Mouse (Mus musculus) olfactory bulb, adult 2 months (tissue): ENCODE results near the gene Gm45837. TPM values are rescaled to one million over a fixed set of nuclear protein-coding genes. Genes with fewer than 3 reads are reported as not detected.

Source experiments
- H3K27ac ChIP-seq: fragments of 200-500 bp; 2 replicates; pipeline ENCODE4 v1.5.1; 2012; ENCODE audit warnings: low read depth, low read length; ENCODE audit not compliant: insufficient read depth
- H3K4me1 ChIP-seq: fragments of 200-500 bp; 2 replicates; pipeline ENCODE4 v1.6.1; 2012; ENCODE audit warnings: low read length; ENCODE audit not compliant: control insufficient read depth, insufficient read depth
- H3K4me3 ChIP-seq: fragments of 200-500 bp; 2 replicates; pipeline ENCODE4 v1.5.1; 2012; ENCODE audit warnings: mild to moderate bottlenecking, low read depth, low read length, moderate library complexity; ENCODE audit not compliant: insufficient read depth
- CTCF ChIP-seq: fragments of 200-500 bp; IDR thresholded peaks from 2 replicates; pipeline ENCODE4 v1.5.1; 2012; ENCODE audit warnings: low read depth, mild to moderate bottlenecking, low read length, moderate library complexity; ENCODE audit not compliant: insufficient read depth
- POLR2A ChIP-seq: fragments of 200-500 bp; IDR thresholded peaks from 2 replicates; pipeline ENCODE4 v1.6.1; 2012; ENCODE audit warnings: mild to moderate bottlenecking, low read depth, low read length, moderate library complexity; ENCODE audit not compliant: insufficient read depth
- whole genome bisulfite sequencing: fragments of 180-500 bp; shearing (Covaris S2); methylation state at CpG from one replicate; pipeline ENCODE4 v1.1.7; 2018; 5-methylcytosine and 5-hydroxymethylcytosine counted together
- polyA plus RNA-seq: library from polyadenylated mRNA; stranded (reverse); fragments of >200 nt; gene quantifications from 2 replicates; pipeline ENCODE4 v1.2.4, GENCODE M21; 2012; ENCODE audit warnings: low replicate concordance; ENCODE audit not compliant: missing spikeins, insufficient read depth, insufficient read length

Gm45837 gene
- polyA plus RNA-seq, 1 experiment = not detected

DNA sequence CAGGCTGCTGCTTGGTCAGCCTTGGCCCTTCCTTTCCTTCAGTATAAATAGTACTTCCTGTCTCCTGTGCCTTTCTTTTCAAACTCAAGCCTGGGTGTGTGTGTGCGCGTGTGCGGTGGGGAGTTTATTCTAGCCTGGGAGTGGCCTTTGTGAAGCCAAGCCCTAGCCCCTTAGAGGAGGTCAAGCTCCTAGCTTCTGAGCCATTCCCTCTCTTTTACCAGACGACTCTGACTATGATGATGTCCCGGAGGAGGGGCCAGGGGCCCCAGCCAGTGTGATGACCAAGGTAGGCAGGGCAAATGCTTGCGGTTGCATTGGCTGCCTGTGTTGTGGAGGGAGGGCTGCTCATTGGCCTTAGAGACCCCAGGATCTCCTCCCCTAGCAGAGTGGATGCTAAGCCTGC lies 25.4 kb upstream of the Gm45837 start:
- 69% methylated on average over 6 of the region's 6 CpGs for WGBS
- no peak overlapping the region for H3K4me3 ChIP-seq
- peaks cover 9% of the 10 kb centered on the region for H3K4me1 ChIP-seq
- H3K27ac ChIP-seq = no peak overlapping the region
- TF ChIP-seq CTCF (no peak), POLR2A (no peak)

DNA sequence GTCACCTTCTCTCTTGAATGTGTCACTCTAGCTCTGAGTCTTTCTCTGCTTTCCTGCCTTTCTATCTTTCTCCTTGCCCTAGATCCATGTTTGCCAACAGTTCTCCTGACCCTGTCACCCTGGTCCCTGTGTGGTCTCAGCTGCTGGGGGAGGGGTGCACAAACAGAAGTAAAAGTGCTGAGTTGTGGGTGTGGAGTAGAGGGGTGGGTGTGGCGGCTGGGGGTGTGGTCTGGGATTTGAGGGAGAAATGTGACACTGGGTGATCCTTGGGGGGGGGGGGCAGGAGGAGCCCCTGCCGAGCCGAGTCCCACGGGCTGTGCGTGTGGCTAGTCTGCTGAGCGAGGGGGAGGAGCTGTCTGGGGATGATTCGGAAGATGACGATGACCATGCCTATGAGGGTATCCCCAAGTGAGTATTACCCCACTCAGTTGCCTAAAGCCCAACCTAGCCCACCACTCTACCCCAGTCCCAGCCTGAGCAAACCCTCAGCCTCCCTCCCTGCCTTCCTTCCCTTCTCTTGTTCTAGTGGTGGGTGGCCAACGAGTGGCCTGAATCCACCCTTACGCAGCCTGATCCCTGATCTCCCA lies 24.7 kb upstream of the Gm45837 start:
- TF ChIP-seq CTCF (no peak), POLR2A (no peak)
- WGBS = 68% methylated on average over 10 of the region's 10 CpGs
- Histone ChIP-seq H3K27ac (no peak overlapping the region), H3K4me1 (peaks cover 9% of the 10 kb centered on the region), H3K4me3 (no peak overlapping the region)

DNA sequence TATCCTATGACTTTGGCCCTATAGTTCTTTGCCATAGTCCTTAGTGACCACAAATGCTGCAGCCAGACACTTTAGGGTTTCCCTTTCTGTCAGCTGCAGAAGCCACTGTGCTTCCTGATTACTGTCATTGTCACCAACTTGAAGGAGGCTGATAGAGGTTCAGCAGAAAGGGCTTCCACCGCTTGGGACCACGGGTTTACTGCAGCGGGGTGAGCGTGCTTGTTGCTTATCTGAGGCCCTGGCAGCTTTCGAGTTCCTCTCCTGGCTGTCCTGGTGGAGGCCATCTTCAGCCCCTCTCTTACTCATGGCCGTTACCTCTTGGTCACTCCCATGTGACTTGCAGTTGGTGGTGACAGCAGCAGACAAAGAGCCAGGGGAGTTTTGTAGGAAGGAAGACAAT lies 21.4 kb upstream of the Gm45837 start:
- H3K4me1 ChIP-seq = peaks cover 24% of the 10 kb centered on the region

DNA sequence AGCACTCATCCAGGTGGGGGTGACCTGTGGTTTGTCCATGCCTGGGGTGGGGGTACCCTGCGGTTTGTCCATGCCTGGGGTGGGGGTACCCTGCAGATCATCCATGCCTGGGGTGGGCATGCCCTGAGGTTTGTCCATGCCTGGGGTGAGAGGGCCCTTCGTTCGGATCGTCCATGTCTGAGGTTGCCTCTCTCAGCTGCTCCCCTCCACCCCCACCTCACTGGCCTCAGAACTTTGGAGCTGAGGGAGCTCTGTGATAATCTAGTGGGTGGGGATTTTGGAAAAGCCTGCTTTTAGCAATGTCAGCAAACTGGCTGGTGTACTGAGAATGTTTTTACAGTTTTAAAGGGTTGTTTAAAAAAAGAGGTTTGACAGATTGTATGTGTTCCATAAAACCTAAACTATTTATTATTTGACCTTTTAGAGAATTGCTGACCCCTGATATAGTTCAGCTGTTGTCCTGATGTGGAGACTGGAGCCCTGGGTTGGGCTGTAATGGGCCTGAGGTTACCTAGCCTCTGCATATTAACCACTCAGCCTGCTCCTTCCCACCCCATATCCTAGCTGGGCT lies 18.7 kb upstream of the Gm45837 start:
- TF ChIP-seq CTCF = no peak
- TF ChIP-seq POLR2A = no peak
- 62% methylated on average over 4 of the region's 4 CpGs for WGBS
- H3K4me1 ChIP-seq = peaks cover 26% of the 10 kb centered on the region
- H3K27ac ChIP-seq = no peak overlapping the region
- no peak overlapping the region for H3K4me3 ChIP-seq

More for the DNA sequence above, 21.4 kb upstream of the Gm45837 start:
- 98% methylated on average over 6 of the region's 6 CpGs for WGBS
- Histone ChIP-seq H3K4me3 (no peak overlapping the region), H3K27ac (no peak overlapping the region)
- no peak for TF ChIP-seq POLR2A
- TF ChIP-seq CTCF = no peak

DNA sequence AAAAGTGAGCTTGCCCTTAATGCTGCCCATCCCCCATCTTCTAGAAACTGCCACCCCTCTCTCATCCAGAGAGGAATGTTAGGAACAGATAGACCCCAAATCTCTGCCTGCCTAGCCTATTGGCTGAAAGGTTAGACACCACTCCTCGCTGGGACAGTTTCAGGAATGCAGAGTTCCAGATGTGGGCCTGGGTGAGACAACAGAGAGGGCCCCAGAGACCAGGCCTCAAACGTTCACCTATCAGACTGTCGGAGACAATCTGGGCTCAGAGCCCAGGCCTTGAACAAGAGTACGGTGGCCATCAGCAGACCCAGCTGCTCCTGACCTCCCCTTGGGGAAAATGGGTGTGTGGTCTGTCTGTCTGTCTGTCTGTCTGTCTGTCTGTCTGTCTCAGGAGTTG lies 17.7 kb upstream of the Gm45837 start:
- Histone ChIP-seq H3K4me3 (no peak overlapping the region), H3K27ac (no peak overlapping the region), H3K4me1 (peaks cover 26% of the 10 kb centered on the region)
- 76% methylated on average over 4 of the region's 4 CpGs for WGBS
- no peak for TF ChIP-seq POLR2A
- TF ChIP-seq CTCF = no peak

DNA sequence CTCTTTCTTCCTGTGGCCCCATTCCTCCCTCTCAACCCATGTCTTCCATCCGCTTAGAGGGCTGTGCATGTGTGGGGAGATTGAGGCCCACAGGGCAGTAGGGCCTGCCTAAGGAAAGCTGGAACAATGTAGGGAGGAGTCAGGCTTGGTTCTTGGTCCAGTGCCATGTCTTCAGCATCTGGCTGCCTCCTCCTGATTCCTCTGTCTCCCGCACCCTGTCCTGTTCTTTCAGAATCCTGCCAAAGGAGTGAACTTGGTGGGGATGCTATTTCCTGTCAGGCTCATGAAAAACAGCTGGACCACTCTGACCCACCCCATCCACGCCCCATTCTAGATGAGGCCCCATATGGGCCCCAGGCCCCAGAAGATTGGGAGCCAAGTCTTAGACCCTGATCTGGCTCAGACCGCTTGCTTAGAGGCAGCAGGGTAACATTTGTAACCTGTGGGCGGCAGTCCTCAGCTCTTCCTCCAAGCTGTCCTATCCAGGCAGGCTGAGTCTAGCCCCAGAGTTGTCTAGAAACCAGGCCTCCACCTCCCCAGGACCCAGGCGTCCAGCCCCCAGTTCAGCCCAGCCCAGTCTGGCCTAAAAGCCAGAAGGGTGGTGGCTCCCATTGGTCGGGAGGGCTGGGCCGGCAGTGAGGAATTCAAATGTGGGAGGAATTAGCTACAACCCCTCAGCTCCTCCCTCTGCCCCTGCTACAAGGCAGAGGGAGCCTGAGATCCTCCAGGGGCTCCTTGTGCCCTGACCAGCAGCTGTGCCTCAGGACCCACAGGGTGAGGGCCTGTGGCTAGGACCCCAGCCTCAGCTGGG lies 16.8 kb upstream of the Gm45837 start:
- Histone ChIP-seq H3K4me1 (peaks cover 26% of the 10 kb centered on the region), H3K4me3 (no peak overlapping the region), H3K27ac (no peak overlapping the region)
- 59% methylated on average over 8 of the region's 8 CpGs for WGBS
- no peak for TF ChIP-seq POLR2A
- no peak for TF ChIP-seq CTCF

DNA sequence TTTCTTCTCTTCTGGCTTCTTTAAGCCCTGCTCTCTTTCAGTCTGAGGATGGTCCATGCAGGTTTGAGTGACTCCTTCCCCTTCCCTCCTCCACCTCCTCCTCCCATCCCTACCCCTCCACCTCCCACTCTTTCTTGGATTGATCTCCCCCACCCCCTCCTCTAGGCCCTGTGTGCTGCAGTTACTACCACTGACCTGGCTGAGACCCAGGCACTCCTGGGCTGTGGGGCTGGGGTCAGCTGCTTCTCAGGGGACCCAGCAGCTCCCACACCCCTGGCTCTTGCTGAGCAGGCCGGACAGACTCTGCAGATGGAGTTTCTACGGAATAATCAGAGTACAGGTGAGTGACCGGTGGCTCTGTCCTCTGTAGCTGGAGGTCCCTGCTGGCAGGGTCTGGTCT lies 16.1 kb upstream of the Gm45837 start:
- H3K27ac ChIP-seq = no peak overlapping the region
- WGBS = 91% methylated on average over 3 of the region's 3 CpGs
- H3K4me3 ChIP-seq = no peak overlapping the region
- peaks cover 26% of the 10 kb centered on the region for H3K4me1 ChIP-seq
- TF ChIP-seq CTCF (no peak), POLR2A (no peak)

DNA sequence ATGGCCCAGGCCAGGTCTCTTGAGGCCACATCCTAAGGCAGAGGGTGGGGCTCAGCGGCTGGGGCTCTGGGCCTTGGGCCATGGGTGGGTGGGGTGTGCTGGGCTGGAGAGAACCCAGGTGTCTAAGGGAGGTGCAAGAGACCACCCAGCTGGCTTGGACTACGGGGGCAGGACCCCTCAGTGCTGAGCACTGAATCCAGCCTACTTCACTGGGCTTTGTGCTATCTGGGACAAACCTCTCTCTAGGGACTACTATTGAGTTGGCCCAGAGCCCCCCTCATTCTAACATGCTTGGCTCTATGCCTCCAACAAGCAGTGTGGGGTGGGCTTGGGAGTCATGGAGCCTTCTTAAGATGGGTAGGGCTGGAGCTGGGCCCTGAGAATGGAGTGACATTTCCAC lies 15.2 kb upstream of the Gm45837 start:
- WGBS = 45% methylated on average over 2 of the region's 2 CpGs
- TF ChIP-seq POLR2A (no peak), CTCF (no peak)
- Histone ChIP-seq H3K27ac (no peak overlapping the region), H3K4me3 (no peak overlapping the region), H3K4me1 (peaks cover 26% of the 10 kb centered on the region)

DNA sequence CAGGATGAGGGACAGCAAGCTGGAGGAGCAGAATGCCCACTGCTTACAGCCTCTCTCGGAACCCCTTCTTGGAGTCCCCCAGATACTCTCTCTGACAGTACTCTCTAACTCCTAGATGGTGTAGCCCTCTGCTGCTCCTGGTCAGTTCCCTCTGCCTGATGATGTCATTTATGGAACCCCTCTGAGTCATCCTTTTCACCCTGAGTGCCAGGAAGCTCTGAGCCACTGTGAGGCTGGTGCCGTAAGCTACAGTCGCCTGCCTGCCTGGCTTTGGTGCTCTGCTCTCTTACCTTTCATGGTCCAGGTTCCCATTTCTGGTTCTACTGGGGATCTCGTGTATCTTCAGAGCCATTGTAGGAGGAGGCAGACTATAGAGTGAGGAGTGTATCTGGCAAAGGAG lies 13.5 kb upstream of the Gm45837 start:
- H3K4me3 ChIP-seq = no peak overlapping the region
- no peak overlapping the region for H3K27ac ChIP-seq
- WGBS = 90% methylated on average over 4 of the region's 4 CpGs
- H3K4me1 ChIP-seq = peaks cover 20% of the 10 kb centered on the region
- TF ChIP-seq POLR2A (no peak), CTCF (no peak)
